Mouse (Mus musculus) midbrain, embryonic 15.5 days (tissue): ENCODE data around the gene Gm5136. TPM values are rescaled to one million over a fixed set of nuclear protein-coding genes. Genes with fewer than 3 reads are reported as not detected.

Source experiments
- ATAC-seq: fragments of 200-750 bp; cut with Nextera tagmentation; replicated peaks from 2 replicates; pipeline ENCODE4 v1.8.0; 2017; ENCODE audit warnings: moderate TSS enrichment
- H3K27ac ChIP-seq: fragments of 300-500 bp; sonication (generic); 2 replicates; pipeline ENCODE4 v1.5.1; 2015; ENCODE audit warnings: mild to moderate bottlenecking, inconsistent platforms
- H3K27me3 ChIP-seq: fragments of 300-500 bp; sonication (generic); replicated peaks from 2 replicates; pipeline ENCODE4 v1.6.1; 2015; ENCODE audit warnings: inconsistent platforms
- H3K36me3 ChIP-seq: fragments of 300-500 bp; sonication (generic); replicated peaks from 2 replicates; pipeline ENCODE4 v1.6.1; 2015; ENCODE audit warnings: inconsistent platforms
- H3K4me1 ChIP-seq: fragments of 300-500 bp; sonication (generic); 2 replicates; pipeline ENCODE4 v1.6.1; 2015; ENCODE audit warnings: inconsistent platforms
- H3K4me2 ChIP-seq: fragments of 300-500 bp; sonication (generic); 2 replicates; pipeline ENCODE4 v1.6.1; 2015; ENCODE audit warnings: inconsistent platforms, mild to moderate bottlenecking, moderate library complexity
- H3K4me3 ChIP-seq: fragments of 300-500 bp; sonication (generic); 2 replicates; pipeline ENCODE4 v1.5.1; 2015; ENCODE audit warnings: mild to moderate bottlenecking, inconsistent platforms
- H3K9ac ChIP-seq: fragments of 300-500 bp; sonication (generic); 2 replicates; pipeline ENCODE4 v1.6.1; 2015; ENCODE audit warnings: mild to moderate bottlenecking, inconsistent platforms
- H3K9me3 ChIP-seq: fragments of 300-500 bp; sonication (generic); 2 replicates; pipeline ENCODE4 v1.6.1; 2016; ENCODE audit warnings: inconsistent platforms
- WGBS: fragments of 180-500 bp; shearing (Covaris S2); methylation state at CpG from one replicate; pipeline ENCODE4 v1.1.7; 2015; ENCODE audit warnings: mixed read lengths; 5-methylcytosine and 5-hydroxymethylcytosine counted together
- polyA plus RNA-seq: library from polyadenylated mRNA; unstranded; fragments of >200 nt; fragmentation: Nextera tagmentation; extraction: Ambion mirVana; gene quantifications from 2 replicates; pipeline ENCODE4 v1.2.1, GENCODE M21; 2015

Gene Gm5136
- polyA plus RNA-seq, result 0.23 and 0.36 TPM in 2 replicates

- H3K27ac ChIP-seq, result no peak within 1 kb of the TSS
- no peaks in the 10 kb centered on the region for H3K27me3 ChIP-seq
- H3K4me1 ChIP-seq, result peaks cover 7% of the 10 kb centered on the region; the same call in 1 of the 2 replicates
- H3K4me2 ChIP-seq, result no peak within 1 kb of the TSS
- H3K9me3 ChIP-seq, result no peaks in the 10 kb centered on the region
- H3K4me3 ChIP-seq, result no peak within 1 kb of the TSS
- H3K36me3 ChIP-seq, result no peaks in the 10 kb centered on the region
- ATAC-seq, result peak; percentile 52; the same call in 1 of the 2 replicates
- 94% methylated on average over 9 of the region's 9 CpGs for WGBS
- H3K9ac ChIP-seq, result no peak within 1 kb of the TSS
Measured at GRCm38 (mm10) chr10:108699946-108700345, at the start of gene Gm5136. TSS of gene Gm5136 (minus strand) at chr10:108700160.

DNA sequence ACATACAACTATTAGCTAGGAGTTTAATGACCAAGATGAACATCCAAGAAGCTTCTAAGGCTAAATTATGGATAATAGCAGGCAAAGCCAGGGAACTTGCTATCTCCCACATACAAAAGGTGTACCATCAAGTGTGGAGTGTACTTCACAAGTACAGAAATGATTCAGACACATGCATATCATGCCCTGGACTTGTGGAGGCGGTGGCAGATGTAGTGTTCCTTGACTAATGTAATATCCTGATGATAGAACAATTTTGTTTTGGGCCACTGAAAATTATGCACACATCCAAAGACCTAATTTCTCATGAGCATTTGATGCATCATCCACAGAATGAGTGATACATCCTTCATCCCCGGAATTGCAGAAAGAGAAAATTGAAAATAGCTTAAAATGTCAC is 43.8 kb upstream of the Gm5136 start:
- H3K4me1 ChIP-seq, result no peaks in the 10 kb centered on the region
- 89% methylated on average over 2 of the region's 2 CpGs for WGBS
- ATAC-seq, result no peak

DNA sequence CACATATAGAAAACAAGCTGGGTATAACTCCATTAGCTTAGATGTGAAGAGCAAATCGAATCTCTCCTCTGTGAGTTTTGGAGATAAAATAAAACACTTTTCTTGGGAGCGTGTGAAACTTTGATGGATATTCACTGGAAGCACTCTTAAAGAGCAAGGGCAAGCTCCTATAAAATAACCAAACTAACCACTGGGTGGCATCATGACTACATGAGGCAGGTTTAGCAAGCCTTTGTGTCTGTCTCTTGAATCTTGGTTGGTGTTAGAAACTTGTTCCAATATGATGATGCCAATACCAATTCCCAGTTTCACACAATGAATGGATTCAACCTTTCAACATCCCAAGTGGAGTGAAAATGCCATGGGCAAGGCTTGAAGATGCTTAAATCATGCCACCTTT is 34.0 kb upstream of the Gm5136 start:
- H3K36me3 ChIP-seq, result no peaks in the 10 kb centered on the region
- no peak for ATAC-seq
- H3K4me2 ChIP-seq, result no peak overlapping the region
- H3K4me3 ChIP-seq, result no peak overlapping the region
- H3K9me3 ChIP-seq, result no peaks in the 10 kb centered on the region
- WGBS, result 71% methylated on average over 2 of the region's 2 CpGs
- H3K4me1 ChIP-seq, result no peaks in the 10 kb centered on the region
- no peak overlapping the region for H3K27ac ChIP-seq
- no peak overlapping the region for H3K9ac ChIP-seq
- H3K27me3 ChIP-seq, result no peaks in the 10 kb centered on the region

More for the DNA sequence above, 43.8 kb upstream of the Gm5136 start:
- no peaks in the 10 kb centered on the region for H3K36me3 ChIP-seq
- no peak overlapping the region for H3K4me3 ChIP-seq
- H3K27me3 ChIP-seq, result no peaks in the 10 kb centered on the region
- H3K9ac ChIP-seq, result no peak overlapping the region
- H3K4me2 ChIP-seq, result no peak overlapping the region
- H3K9me3 ChIP-seq, result no peaks in the 10 kb centered on the region
- H3K27ac ChIP-seq, result no peak overlapping the region

GRCm38 (mm10) chr10:108728961-108729360 is 29.0 kb upstream of the Gm5136 start:
- H3K4me1 ChIP-seq, result no peaks in the 10 kb centered on the region
- H3K27me3 ChIP-seq, result no peaks in the 10 kb centered on the region
- no peak overlapping the region for H3K4me2 ChIP-seq
- H3K4me3 ChIP-seq, result no peak overlapping the region
- no peak for ATAC-seq
- no peak overlapping the region for H3K9ac ChIP-seq
- no peaks in the 10 kb centered on the region for H3K9me3 ChIP-seq
- no peak overlapping the region for H3K27ac ChIP-seq
- no peaks in the 10 kb centered on the region for H3K36me3 ChIP-seq
- WGBS, result 71% methylated on average over 8 of the region's 8 CpGs

DNA sequence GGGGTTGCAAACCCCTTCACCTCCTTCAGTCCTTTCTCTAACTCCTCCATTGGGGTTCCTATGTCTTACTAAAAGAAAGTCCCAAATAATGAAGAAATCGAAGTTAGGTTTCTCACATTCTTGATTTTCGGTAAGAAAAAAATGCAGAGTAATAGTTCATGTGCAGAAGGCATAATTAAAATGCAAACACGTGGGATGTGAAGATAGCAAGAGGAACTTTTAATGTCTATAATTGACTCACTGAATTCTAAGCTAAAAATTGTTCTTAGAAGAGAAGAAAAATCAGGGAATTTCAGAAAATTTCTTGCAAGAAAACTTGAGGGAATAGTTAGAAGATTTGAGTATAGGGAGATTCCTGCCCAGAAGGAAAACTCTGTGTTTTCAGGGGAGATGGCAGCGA is 26.4 kb upstream of the Gm5136 start:
- no peak overlapping the region for H3K9ac ChIP-seq
- no peak overlapping the region for H3K27ac ChIP-seq
- no peaks in the 10 kb centered on the region for H3K27me3 ChIP-seq
- H3K4me3 ChIP-seq, result no peak overlapping the region
- WGBS, result 89% methylated on average over 4 of the region's 4 CpGs
- no peak overlapping the region for H3K4me2 ChIP-seq
- ATAC-seq, result no peak
- no peaks in the 10 kb centered on the region for H3K36me3 ChIP-seq
- H3K9me3 ChIP-seq, result no peaks in the 10 kb centered on the region
- H3K4me1 ChIP-seq, result no peaks in the 10 kb centered on the region

- 80% methylated on average over 3 of the region's 3 CpGs for whole genome bisulfite sequencing
- Histone ChIP-seq H3K9ac (no peak overlapping the region), H3K36me3 (no peaks in the 10 kb centered on the region), H3K9me3 (no peaks in the 10 kb centered on the region), H3K4me1 (no peaks in the 10 kb centered on the region), H3K4me2 (no peak overlapping the region), H3K27me3 (no peaks in the 10 kb centered on the region), H3K27ac (no peak overlapping the region), H3K4me3 (no peak overlapping the region)
- no peak for ATAC-seq
Measured at GRCm38 (mm10) chr10:108724878-108725277, 24.9 kb upstream of the Gm5136 start.

DNA sequence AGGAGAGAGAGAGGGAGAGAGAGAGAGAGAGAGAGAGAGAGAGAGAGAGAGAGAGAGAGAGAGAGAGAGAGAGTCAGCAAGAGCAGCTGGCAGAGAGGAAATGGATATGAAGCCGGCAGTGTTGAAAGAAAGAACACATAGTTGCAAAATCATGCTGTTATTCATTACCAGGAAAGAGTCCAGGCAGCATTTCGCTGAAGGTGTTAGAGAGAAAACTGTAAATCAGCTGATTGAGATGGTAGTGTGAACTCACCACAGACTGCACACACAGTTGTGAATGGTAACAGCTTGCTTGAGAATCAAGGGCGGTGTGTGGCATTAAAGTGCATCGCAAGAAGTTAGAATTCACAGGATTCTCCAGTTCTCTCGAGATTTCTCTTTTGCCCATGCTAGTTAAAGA is 10.6 kb upstream of the Gm5136 start:
- WGBS, result 68% methylated on average over 5 of the region's 5 CpGs
- no peak for ATAC-seq
- Histone ChIP-seq H3K4me3 (no peak overlapping the region), H3K27me3 (no peaks in the 10 kb centered on the region), H3K9me3 (no peaks in the 10 kb centered on the region), H3K9ac (no peak overlapping the region), H3K4me2 (no peak overlapping the region), H3K36me3 (no peaks in the 10 kb centered on the region), H3K27ac (no peak overlapping the region), H3K4me1 (no peaks in the 10 kb centered on the region)

DNA sequence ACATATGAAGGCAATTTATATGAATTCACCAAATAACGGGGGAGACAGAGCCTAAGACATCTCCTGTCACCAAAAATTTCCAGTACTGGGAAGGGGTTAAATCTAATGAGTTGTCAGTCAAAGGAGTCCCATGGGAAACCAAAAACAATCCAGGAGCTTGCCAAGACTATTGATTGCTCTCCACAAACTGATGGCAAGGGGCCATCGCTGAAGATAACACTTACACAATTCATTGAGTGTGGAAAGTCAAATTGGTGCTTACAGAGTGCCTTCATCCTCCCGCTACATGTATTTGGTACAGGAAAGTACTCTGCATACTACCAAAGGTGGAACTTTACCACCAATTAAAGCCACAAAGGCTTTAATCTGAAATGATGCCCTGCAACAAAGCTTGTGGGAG is 5.7 kb upstream of the Gm5136 start:
- H3K4me3 ChIP-seq, result no peak overlapping the region
- 91% methylated on average over 3 of the region's 3 CpGs for WGBS
- H3K27me3 ChIP-seq, result no peaks in the 10 kb centered on the region
- H3K9me3 ChIP-seq, result no peaks in the 10 kb centered on the region
- peaks cover 7% of the 10 kb centered on the region; the same call in 1 of the 2 replicates for H3K4me1 ChIP-seq
- no peaks in the 10 kb centered on the region for H3K36me3 ChIP-seq
- no peak overlapping the region for H3K4me2 ChIP-seq
- no peak for ATAC-seq
- no peak overlapping the region for H3K9ac ChIP-seq
- H3K27ac ChIP-seq, result no peak overlapping the region

GRCm38 (mm10) chr10:108701361-108702128 is 1.6 kb upstream of the Gm5136 start:
- H3K4me3 ChIP-seq, result no peak overlapping the region
- H3K27ac ChIP-seq, result peak overlapping the region; percentile 67
- no peaks in the 10 kb centered on the region for H3K9me3 ChIP-seq
- no peaks in the 10 kb centered on the region for H3K36me3 ChIP-seq
- H3K9ac ChIP-seq, result no peak overlapping the region
- WGBS, result 15% methylated on average over 14 of the region's 14 CpGs
- H3K4me1 ChIP-seq, result peaks cover 7% of the 10 kb centered on the region; the same call in 1 of the 2 replicates
- no peaks in the 10 kb centered on the region for H3K27me3 ChIP-seq
- H3K4me2 ChIP-seq, result peak overlapping the region; percentile 4
- peak; percentile 73 for ATAC-seq

- H3K9me3 ChIP-seq, result no peaks in the 10 kb centered on the region
- H3K9ac ChIP-seq, result no peak overlapping the region
- H3K4me2 ChIP-seq, result no peak overlapping the region
- no peaks in the 10 kb centered on the region for H3K27me3 ChIP-seq
- H3K4me1 ChIP-seq, result peaks cover 6% of the 10 kb centered on the region; the same call in 1 of the 2 replicates
- no peak overlapping the region for H3K27ac ChIP-seq
- no peak for ATAC-seq
- 67% methylated on average over 5 of the region's 5 CpGs for WGBS
- H3K36me3 ChIP-seq, result no peaks in the 10 kb centered on the region
- no peak overlapping the region for H3K4me3 ChIP-seq
Measured at GRCm38 (mm10) chr10:108697062-108697461, 2.9 kb downstream of the Gm5136 start.

DNA sequence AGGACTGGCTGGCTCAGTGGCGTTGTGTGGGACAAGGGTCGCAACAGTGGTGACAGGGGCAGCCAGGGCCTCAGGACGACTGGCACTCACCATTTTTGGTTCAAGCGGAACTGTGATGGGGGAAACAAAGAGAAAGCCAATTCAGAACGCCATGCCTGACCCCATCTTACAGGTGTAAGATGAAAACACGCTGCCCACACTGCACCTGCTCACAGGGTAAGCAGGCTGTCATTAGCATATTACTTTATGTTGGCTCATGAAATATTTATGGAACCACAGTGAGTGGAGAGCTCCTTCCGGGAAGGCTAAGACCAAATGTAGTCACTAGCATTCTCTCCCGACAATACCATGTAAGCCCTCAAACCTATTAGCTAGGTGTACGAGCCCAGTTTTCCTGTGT is 9.0 kb downstream of the Gm5136 start:
- Histone ChIP-seq H3K9ac (no peak overlapping the region), H3K4me3 (no peak overlapping the region), H3K27me3 (no peaks in the 10 kb centered on the region), H3K27ac (peak overlapping the region; percentile 55; the same call in 1 of the 2 replicates), H3K36me3 (no peaks in the 10 kb centered on the region), H3K4me1 (peaks cover 5% of the 10 kb centered on the region), H3K9me3 (no peaks in the 10 kb centered on the region), H3K4me2 (no peak overlapping the region)
- peak; percentile 69; the same call in 1 of the 2 replicates for ATAC-seq
- WGBS, result 29% methylated on average over 9 of the region's 9 CpGs

DNA sequence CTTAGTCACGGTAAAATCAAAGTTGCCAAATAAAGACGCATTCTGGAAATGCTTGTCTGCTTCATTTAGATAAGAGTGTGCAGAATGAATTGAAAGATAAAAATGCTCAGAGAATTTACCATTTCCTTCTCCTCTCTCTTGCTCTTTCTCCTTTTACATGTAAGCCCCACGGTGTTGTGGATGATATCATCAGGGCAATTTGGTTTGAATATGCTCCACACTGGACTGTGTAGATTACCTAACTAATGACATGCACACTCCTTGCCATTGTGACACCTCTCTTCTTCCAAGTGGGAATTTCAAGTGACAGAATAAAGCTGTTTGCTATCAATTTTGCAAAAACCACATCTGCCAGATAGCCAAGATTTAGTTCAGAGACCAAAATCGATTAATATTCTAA is 13.3 kb downstream of the Gm5136 start:
- Histone ChIP-seq H3K27me3 (no peaks in the 10 kb centered on the region), H3K9ac (no peak overlapping the region), H3K36me3 (no peaks in the 10 kb centered on the region), H3K9me3 (no peaks in the 10 kb centered on the region), H3K4me3 (no peak overlapping the region), H3K4me2 (no peak overlapping the region), H3K27ac (peak overlapping the region; percentile 42; the same call in 1 of the 2 replicates), H3K4me1 (peaks cover 5% of the 10 kb centered on the region)
- 46% methylated on average over 4 of the region's 4 CpGs for WGBS
- ATAC-seq, result peak; percentile 75
